Mouse (Mus musculus): ENCODE measurements at regions not wholly inside any gene's neighbourhood (a gene's known extent, or its start where the extent isn't known, plus 50 kb on each side); places are given as distances from the start of the nearest gene placed in this dataset.

DNA sequence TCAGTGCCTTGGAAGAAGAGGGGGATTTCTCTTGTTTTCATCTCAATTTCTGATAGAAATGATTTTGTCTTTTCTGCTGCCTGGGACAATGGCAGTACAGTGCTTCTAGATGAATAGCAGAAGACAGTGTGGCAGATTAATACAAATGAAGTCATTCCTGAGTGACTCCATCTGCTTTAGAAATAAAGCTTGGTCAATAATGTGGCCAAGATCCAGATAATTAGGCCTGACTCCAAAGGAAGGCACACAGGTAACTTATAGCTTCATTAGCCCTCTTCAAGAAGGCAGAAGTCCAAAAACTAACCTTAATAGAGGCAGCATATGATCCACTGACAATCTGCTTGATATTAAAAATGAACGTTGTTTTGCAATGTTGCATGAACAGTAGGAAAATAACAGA is 151.0 kb upstream of the Cdh20 start:
- Histone ChIP-seq H3K4me1 (replicated peaks; ENCODE audit: control insufficient read depth in 2 of 2, insufficient read depth in 2 of 2, low read length in 1 of 2) (no peaks in the 10 kb centered on the region), H3K27ac (no peak overlapping the region), H3K9me3 (ENCODE audit: control insufficient read depth, low read length) (no peaks in the 10 kb centered on the region), H3K9ac (replicated peaks) (no peak overlapping the region), H3K4me3 (ENCODE audit: insufficient read depth in 1 of 2, low read depth in 2 of 2, low read length in 2 of 2) (no peak overlapping the region), H3K36me3 (replicated peaks; ENCODE audit: control insufficient read depth, insufficient read depth, low read depth) (no peaks in the 10 kb centered on the region), H3K27me3 (ENCODE audit: control insufficient read depth, insufficient read depth, low read length) (no peaks in the 10 kb centered on the region), H3K4me2 (ENCODE audit: low read depth) (no peak overlapping the region)
- 55% methylated on average over 1 of the region's 1 CpGs for WGBS (ENCODE audit: insufficient replicate concordance)
- no peak for DNase-seq (ENCODE audit: low read depth in 3 of 3, low spot score in 3 of 3)
- TF ChIP-seq CTCF (IDR thresholded peaks at IDR 0.05; ENCODE audit: low read depth) = no peak
- TF ChIP-seq EP300 (IDR thresholded peaks at IDR 0.05; ENCODE audit: low read depth) = no peak
- no peak for ATAC-seq (ENCODE audit: insufficient read depth)

DNA sequence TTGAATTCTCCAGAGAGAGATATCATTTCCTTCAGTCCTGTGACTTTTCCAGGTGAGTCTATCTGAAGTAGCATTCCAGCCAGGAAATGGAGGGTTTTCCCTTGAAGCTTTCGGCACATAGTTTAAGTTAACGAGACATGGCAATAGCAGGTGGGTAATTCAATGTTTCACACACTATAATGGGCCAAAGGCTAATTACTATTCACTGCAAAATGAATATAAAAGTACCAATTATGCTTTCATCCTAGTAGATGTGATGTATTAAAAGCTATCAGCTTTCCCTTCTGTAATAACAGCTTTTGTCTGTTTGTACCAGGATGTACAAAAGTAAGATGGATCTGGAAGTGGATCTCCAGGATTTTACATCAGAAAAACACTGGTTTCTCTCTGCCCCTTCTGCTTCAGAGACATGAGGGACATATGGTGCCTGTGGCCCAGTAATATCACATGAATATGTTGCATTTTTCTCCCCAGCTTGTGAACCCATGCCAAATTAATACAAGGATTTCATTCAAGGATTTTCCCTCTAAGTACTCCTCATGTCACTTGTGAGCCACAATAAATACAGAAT is 148.4 kb upstream of the Cdh20 start:
- Histone ChIP-seq H3K4me2 (ENCODE audit: low read depth) (no peak overlapping the region), H3K36me3 (replicated peaks; ENCODE audit: control insufficient read depth, insufficient read depth, low read depth) (no peaks in the 10 kb centered on the region), H3K27ac (no peak overlapping the region), H3K9ac (replicated peaks) (no peak overlapping the region), H3K9me3 (ENCODE audit: control insufficient read depth, low read length) (no peaks in the 10 kb centered on the region), H3K27me3 (ENCODE audit: control insufficient read depth, insufficient read depth, low read length) (no peaks in the 10 kb centered on the region), H3K4me3 (ENCODE audit: insufficient read depth in 1 of 2, low read depth in 2 of 2, low read length in 2 of 2) (no peak overlapping the region), H3K4me1 (replicated peaks; ENCODE audit: control insufficient read depth in 2 of 2, insufficient read depth in 2 of 2, low read length in 1 of 2) (no peaks in the 10 kb centered on the region)
- ATAC-seq (ENCODE audit: insufficient read depth) (no peak), DNase-seq (ENCODE audit: low read depth in 3 of 3, low spot score in 3 of 3) (no peak)
- no peak for TF ChIP-seq EP300 (IDR thresholded peaks at IDR 0.05; ENCODE audit: low read depth)
- TF ChIP-seq CTCF (IDR thresholded peaks at IDR 0.05; ENCODE audit: low read depth) = no peak
- WGBS (ENCODE audit: insufficient replicate concordance) = 75% methylated on average over 2 of the region's 2 CpGs

DNA sequence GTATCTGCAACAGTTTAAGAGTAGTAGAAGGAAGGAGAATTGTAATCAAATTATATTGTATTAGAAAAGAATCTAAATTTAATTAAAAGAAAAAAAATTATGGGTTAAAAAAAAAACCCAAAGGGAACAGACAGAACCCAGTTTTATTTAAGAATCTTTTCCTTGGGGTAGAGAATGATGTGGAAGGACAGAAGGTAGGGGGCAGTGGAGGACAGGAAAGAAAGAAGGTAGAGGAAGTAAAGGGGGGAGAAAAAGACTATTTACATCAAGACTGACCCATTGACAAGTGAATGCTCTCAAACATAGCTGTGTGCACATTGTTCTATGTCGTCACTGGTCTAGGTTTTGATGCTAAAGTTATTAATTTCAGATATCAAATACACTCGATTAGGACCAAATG is 142.8 kb upstream of the Cdh20 start:
- no peak for ATAC-seq (ENCODE audit: insufficient read depth)
- Histone ChIP-seq H3K4me2 (ENCODE audit: low read depth) (no peak overlapping the region), H3K9ac (replicated peaks) (no peak overlapping the region), H3K4me3 (ENCODE audit: insufficient read depth in 1 of 2, low read depth in 2 of 2, low read length in 2 of 2) (no peak overlapping the region), H3K27me3 (ENCODE audit: control insufficient read depth, insufficient read depth, low read length) (no peaks in the 10 kb centered on the region), H3K9me3 (ENCODE audit: control insufficient read depth, low read length) (no peaks in the 10 kb centered on the region), H3K4me1 (replicated peaks; ENCODE audit: control insufficient read depth in 2 of 2, insufficient read depth in 2 of 2, low read length in 1 of 2) (no peaks in the 10 kb centered on the region), H3K36me3 (replicated peaks; ENCODE audit: control insufficient read depth, insufficient read depth, low read depth) (no peaks in the 10 kb centered on the region), H3K27ac (no peak overlapping the region)
- TF ChIP-seq CTCF (IDR thresholded peaks at IDR 0.05; ENCODE audit: low read depth) = no peak
- no peak for TF ChIP-seq EP300 (IDR thresholded peaks at IDR 0.05; ENCODE audit: low read depth)
- no peak for DNase-seq (ENCODE audit: low read depth in 3 of 3, low spot score in 3 of 3)
- WGBS (ENCODE audit: insufficient replicate concordance) = 39% methylated on average over 2 of the region's 2 CpGs

DNA sequence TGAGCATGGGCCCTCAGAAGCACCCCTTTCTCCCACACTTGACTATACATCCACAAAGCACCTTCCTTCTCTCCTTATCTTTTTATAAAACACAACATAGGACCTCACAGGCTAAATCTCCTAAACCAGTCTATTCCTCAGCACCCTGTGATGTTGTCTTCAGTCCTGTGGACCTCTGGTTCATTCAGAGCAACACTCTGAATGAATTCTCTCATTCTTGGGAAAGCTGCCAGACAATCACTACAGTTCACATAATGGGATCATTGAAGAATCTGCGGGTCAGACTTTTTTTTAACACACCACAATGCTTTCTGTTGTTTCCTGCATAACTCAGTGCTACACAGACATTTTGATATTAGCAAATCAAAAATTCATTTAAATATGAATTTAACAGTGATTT is 115.9 kb upstream of the Cdh20 start:
- no peak for ATAC-seq (ENCODE audit: insufficient read depth)

More for the DNA sequence above, 115.9 kb upstream of the Cdh20 start:
- Histone ChIP-seq H3K9me3 (ENCODE audit: control insufficient read depth, low read length) (no peaks in the 10 kb centered on the region), H3K36me3 (replicated peaks; ENCODE audit: control insufficient read depth, insufficient read depth, low read depth) (no peaks in the 10 kb centered on the region), H3K4me1 (replicated peaks; ENCODE audit: control insufficient read depth in 2 of 2, insufficient read depth in 2 of 2, low read length in 1 of 2) (no peaks in the 10 kb centered on the region), H3K9ac (replicated peaks) (no peak overlapping the region), H3K4me3 (ENCODE audit: insufficient read depth in 1 of 2, low read depth in 2 of 2, low read length in 2 of 2) (no peak overlapping the region), H3K27ac (no peak overlapping the region), H3K27me3 (ENCODE audit: control insufficient read depth, insufficient read depth, low read length) (no peaks in the 10 kb centered on the region), H3K4me2 (ENCODE audit: low read depth) (no peak overlapping the region)
- no peak for TF ChIP-seq CTCF (IDR thresholded peaks at IDR 0.05; ENCODE audit: low read depth)
- no peak for TF ChIP-seq EP300 (IDR thresholded peaks at IDR 0.05; ENCODE audit: low read depth)
- WGBS (ENCODE audit: insufficient replicate concordance) = 47% methylated on average over 1 of the region's 1 CpGs
- no peak for DNase-seq (ENCODE audit: low read depth in 3 of 3, low spot score in 3 of 3)

All from liver, embryonic 14.5 days (tissue).